In genomic region chr11:101059473-101059872, GRCm38 (mm10) we compare ENCODE assay signal across 9 mouse cellular contexts. TPM values are rescaled to one million over a fixed set of nuclear protein-coding genes. Genes with fewer than 3 reads are reported as not detected.
DNase-seq lines count a peak whose midpoint lies in the region; ATAC-seq and TF ChIP-seq lines count a peak whose summit lies in the region.
"Had no signal": no experiment of that assay in that cellular context is flagged by ENCODE, and none has a peak within 500 bp of the region (broad histone marks: within the 10 kb centered on the region; RNA-seq: fewer than 3 reads in every experiment).

No protein-coding gene starts in this region.

- 85% methylated on average over 10 of the region's 10 CpGs for WGBS in embryonic facial prominence, embryonic 10.5 days
- 78% methylated on average over 10 of the region's 10 CpGs for WGBS in intestine, postnatal 0 days

- DNase-seq in cerebellum, adult 9-11 months = peak; percentile 18
- no peak for DNase-seq in cerebellum, adult 11 months
- no peak for DNase-seq in layer of hippocampus, adult 2 months (ENCODE audit: low spot score in 2 of 2)
- DNase-seq in layer of hippocampus, adult 9-10 months (ENCODE audit: low spot score) = no peak
- DNase-seq in embryonic facial prominence, embryonic 10.5 days (ENCODE audit: low spot score) = no peak
- DNase-seq in urinary bladder, adult 2 months (ENCODE audit: low spot score) = no peak
- no peak for DNase-seq in adrenal gland, postnatal 10 days
- DNase-seq: forebrain, postnatal 0 days had no signal

- H3K9me3 ChIP-seq in embryonic facial prominence, embryonic 10.5 days = no peaks in the 10 kb centered on the region
- no peaks in the 10 kb centered on the region for H3K9me3 ChIP-seq in intestine, postnatal 0 days (ENCODE audit: control insufficient read depth)

- peak overlapping the region; percentile 94 for H3K27ac ChIP-seq in layer of hippocampus, adult 2 months
- H3K27ac ChIP-seq in embryonic facial prominence, embryonic 10.5 days (replicated peaks) = peak overlapping the region; percentile 51; the same call in 1 of the 2 replicates
- peak overlapping the region; percentile 71 for H3K27ac ChIP-seq in intestine, postnatal 0 days (ENCODE audit: low read depth, low read length)

- H3K36me3 ChIP-seq in embryonic facial prominence, embryonic 10.5 days (replicated peaks) = peaks cover 78% of the 10 kb centered on the region
- peaks cover 18% of the 10 kb centered on the region for H3K36me3 ChIP-seq in intestine, postnatal 0 days (ENCODE audit: control insufficient read depth, insufficient read depth)

- H3K4me3 ChIP-seq in layer of hippocampus, adult 2 months = no peak overlapping the region
- H3K4me3 ChIP-seq in embryonic facial prominence, embryonic 10.5 days = no peak overlapping the region
- H3K4me3 ChIP-seq in intestine, postnatal 0 days (ENCODE audit: low read depth, low read length) = no peak overlapping the region

- H3K4me1 ChIP-seq in embryonic facial prominence, embryonic 10.5 days = peaks cover 43% of the 10 kb centered on the region
- peaks cover 27% of the 10 kb centered on the region for H3K4me1 ChIP-seq in intestine, postnatal 0 days (replicated peaks; ENCODE audit: control insufficient read depth, insufficient read depth, low read length)

- H3K4me2 ChIP-seq in intestine, postnatal 0 days (replicated peaks; ENCODE audit: low read depth) = no peak overlapping the region

- TF ChIP-seq CTCF in layer of hippocampus, adult 2 months (conservative IDR thresholded peaks at IDR 0.05) = no peak
- TF ChIP-seq CTCF in intestine, postnatal 0 days (IDR thresholded peaks at IDR 0.05; ENCODE audit: low read depth) = no peak

- no peak overlapping the region for H3K9ac ChIP-seq in intestine, postnatal 0 days (ENCODE audit: low read depth, low read length)
- H3K9ac ChIP-seq: forebrain, postnatal 0 days had no signal

- ATAC-seq in intestine, postnatal 0 days = no peak
- ATAC-seq: forebrain, postnatal 0 days had no signal

- H3K27me3 ChIP-seq in embryonic facial prominence, embryonic 10.5 days (replicated peaks; ENCODE audit: low read depth, poor library complexity, severe bottlenecking) = no peaks in the 10 kb centered on the region
- H3K27me3 ChIP-seq in intestine, postnatal 0 days (replicated peaks; ENCODE audit: control insufficient read depth, insufficient read depth, low read length) = no peaks in the 10 kb centered on the region

RNA-seq across cellular contexts. Expression of gene Naglu, which starts 10.3 kb away (rescaled TPM):
- total RNA-seq in layer of hippocampus, adult 2 months (2021) = 1 to 10 TPM; 8.7 to 9.6 TPM
- polyA plus RNA-seq in embryonic facial prominence, embryonic 10.5 days (2016; fragmentation: Nextera tagmentation; extraction: Ambion mirVana) = 7.4 and 8.9 TPM in 2 replicates
- polyA plus RNA-seq in intestine, postnatal 0 days (2015; fragmentation: Nextera tagmentation; extraction: Ambion mirVana) = 25.6 and 25.8 TPM in 2 replicates
- 27.2 and 29.0 TPM in 2 replicates for polyA plus RNA-seq in urinary bladder, adult 2 months (2012; rRNA removed)
- total RNA-seq in adrenal gland, postnatal 10 days (2021) = 10 to 100 TPM; 27.3 to 28.2 TPM

RNA-seq across cellular contexts. Expression of gene Hsd17b1, which starts 18.7 kb away (rescaled TPM):
- under 1 TPM; 0.71 to 0.92 TPM for total RNA-seq in layer of hippocampus, adult 2 months (2021)
- polyA plus RNA-seq in embryonic facial prominence, embryonic 10.5 days (2016; fragmentation: Nextera tagmentation; extraction: Ambion mirVana) = 0.21 TPM in 1 of 2 replicates, not detected in the other
- polyA plus RNA-seq in intestine, postnatal 0 days (2015; fragmentation: Nextera tagmentation; extraction: Ambion mirVana) = 0.08 TPM in 1 of 2 replicates, not detected in the other
- polyA plus RNA-seq in urinary bladder, adult 2 months (2012; rRNA removed) = 0.56 and 0.57 TPM in 2 replicates
- total RNA-seq in adrenal gland, postnatal 10 days (2021) = under 1 TPM; 0.45 to 0.67 TPM
- polyA plus RNA-seq: forebrain, postnatal 0 days had no signal

RNA-seq across cellular contexts. Expression of gene Coasy, which starts 22.9 kb away (rescaled TPM):
- total RNA-seq in layer of hippocampus, adult 2 months (2021) = 10 to 100 TPM; 24.9 to 25.8 TPM
- polyA plus RNA-seq in embryonic facial prominence, embryonic 10.5 days (2016; fragmentation: Nextera tagmentation; extraction: Ambion mirVana) = 48.7 and 51.1 TPM in 2 replicates
- polyA plus RNA-seq in intestine, postnatal 0 days (2015; fragmentation: Nextera tagmentation; extraction: Ambion mirVana) = 28.0 TPM in 2 replicates
- polyA plus RNA-seq in urinary bladder, adult 2 months (2012; rRNA removed) = 25.8 and 38.8 TPM in 2 replicates
- total RNA-seq in adrenal gland, postnatal 10 days (2021) = 100 to 1,000 TPM in 1 of 2 experiments, 10 to 100 TPM in 1; 98.0 to 102 TPM

RNA-seq across cellular contexts. Expression of gene Mlx, which starts 27.6 kb away (rescaled TPM):
- total RNA-seq in layer of hippocampus, adult 2 months (2021) = 10 to 100 TPM; 40.0 to 41.1 TPM
- 40.6 and 41.0 TPM in 2 replicates for polyA plus RNA-seq in embryonic facial prominence, embryonic 10.5 days (2016; fragmentation: Nextera tagmentation; extraction: Ambion mirVana)
- 93.3 and 96.4 TPM in 2 replicates for polyA plus RNA-seq in intestine, postnatal 0 days (2015; fragmentation: Nextera tagmentation; extraction: Ambion mirVana)
- 34.1 and 38.0 TPM in 2 replicates for polyA plus RNA-seq in urinary bladder, adult 2 months (2012; rRNA removed)
- 10 to 100 TPM; 32.9 to 35.0 TPM for total RNA-seq in adrenal gland, postnatal 10 days (2021)

RNA-seq across cellular contexts. Expression of gene Psmc3ip, which starts 35.8 kb away (rescaled TPM):
- total RNA-seq in layer of hippocampus, adult 2 months (2021) = 1 to 10 TPM; 4.4 to 4.7 TPM
- 69.5 and 72.3 TPM in 2 replicates for polyA plus RNA-seq in embryonic facial prominence, embryonic 10.5 days (2016; fragmentation: Nextera tagmentation; extraction: Ambion mirVana)
- 9.1 and 10.5 TPM in 2 replicates for polyA plus RNA-seq in intestine, postnatal 0 days (2015; fragmentation: Nextera tagmentation; extraction: Ambion mirVana)
- 7.1 and 7.9 TPM in 2 replicates for polyA plus RNA-seq in urinary bladder, adult 2 months (2012; rRNA removed)
- total RNA-seq in adrenal gland, postnatal 10 days (2021) = 1 to 10 TPM; 6.6 to 7.1 TPM
